Mouse (Mus musculus): ENCODE measurements at regions not wholly inside any gene's neighbourhood (a gene's known extent, or its start where the extent isn't known, plus 50 kb on each side); places are given as distances from the start of the nearest gene placed in this dataset.
A peak's percentile ranks its signal among the peaks of the same experiment; 100 is the strongest.
"Not testable (repeated sequence)": the region's sequence is repeated elsewhere in the genome, so short reads cannot be mapped to it uniquely, and the experiment has no call there.

- WGBS, result 91% methylated on average over 2 of the region's 3 CpGs
- H3K4me2 ChIP-seq; ATAC-seq (replicated peaks; ENCODE audit: low FRiP score): not testable (repeated sequence)
Observed at GRCm38 (mm10) chr13:28837196-28837595, 116.3 kb downstream of the Sox4 start.

GRCm38 (mm10) chr13:28833700-28834065 lies 119.8 kb downstream of the Sox4 start:
- H3K9me3 ChIP-seq (ENCODE audit: control insufficient read depth, low read length), result no peaks in the 10 kb centered on the region
- 94% methylated on average over 1 of the region's 1 CpGs for WGBS
- no peaks in the 10 kb centered on the region; the same call in 1 of the 2 replicates for H3K4me1 ChIP-seq (replicated peaks; ENCODE audit: control insufficient read depth, insufficient read depth, low read length)
- no peak overlapping the region for H3K27ac ChIP-seq (ENCODE audit: low read depth, low read length)
- no peak overlapping the region for H3K4me2 ChIP-seq
- ATAC-seq (replicated peaks; ENCODE audit: low FRiP score) (no peak), DNase-seq (ENCODE audit: low spot score) (no peak)
- no peak overlapping the region for H3K4me3 ChIP-seq (ENCODE audit: low read depth, low read length)
- no peaks in the 10 kb centered on the region for H3K36me3 ChIP-seq (ENCODE audit: control insufficient read depth, insufficient read depth, low read length)
- no peaks in the 10 kb centered on the region for H3K27me3 ChIP-seq (replicated peaks; ENCODE audit: control insufficient read depth, insufficient read depth, low read length)
- H3K9ac ChIP-seq (ENCODE audit: low read depth, low read length), result no peak overlapping the region

More at GRCm38 (mm10) chr13:28837196-28837595, 116.3 kb downstream of the Sox4 start:
- not testable (repeated sequence) for H3K9me3 ChIP-seq (ENCODE audit: control insufficient read depth, low read length); H3K4me1 ChIP-seq (replicated peaks; ENCODE audit: control insufficient read depth, insufficient read depth, low read length); H3K36me3 ChIP-seq (ENCODE audit: control insufficient read depth, insufficient read depth, low read length); DNase-seq (ENCODE audit: low spot score); H3K4me3 ChIP-seq (ENCODE audit: low read depth, low read length); H3K9ac ChIP-seq (ENCODE audit: low read depth, low read length); H3K27me3 ChIP-seq (replicated peaks; ENCODE audit: control insufficient read depth, insufficient read depth, low read length); H3K27ac ChIP-seq (ENCODE audit: low read depth, low read length)

GRCm38 (mm10) chr13:28832855-28833699 lies 120.4 kb downstream of the Sox4 start:
- no peak overlapping the region for H3K4me3 ChIP-seq (ENCODE audit: low read depth, low read length)
- H3K27me3 ChIP-seq (replicated peaks; ENCODE audit: control insufficient read depth, insufficient read depth, low read length), result no peaks in the 10 kb centered on the region
- WGBS, result 37% methylated on average over 12 of the region's 12 CpGs
- ATAC-seq (replicated peaks; ENCODE audit: low FRiP score) (no peak), DNase-seq (ENCODE audit: low spot score) (no peak)
- H3K4me2 ChIP-seq, result no peak overlapping the region
- no peaks in the 10 kb centered on the region for H3K9me3 ChIP-seq (ENCODE audit: control insufficient read depth, low read length)
- no peak overlapping the region for H3K27ac ChIP-seq (ENCODE audit: low read depth, low read length)
- no peaks in the 10 kb centered on the region for H3K36me3 ChIP-seq (ENCODE audit: control insufficient read depth, insufficient read depth, low read length)
- H3K9ac ChIP-seq (ENCODE audit: low read depth, low read length), result no peak overlapping the region
- no peaks in the 10 kb centered on the region; the same call in 1 of the 2 replicates for H3K4me1 ChIP-seq (replicated peaks; ENCODE audit: control insufficient read depth, insufficient read depth, low read length)

- ATAC-seq (replicated peaks; ENCODE audit: low FRiP score) (no peak), DNase-seq (ENCODE audit: low spot score) (no peak)
- Histone ChIP-seq H3K9me3 (ENCODE audit: control insufficient read depth, low read length) (no peaks in the 10 kb centered on the region), H3K27ac (ENCODE audit: low read depth, low read length) (no peak overlapping the region), H3K4me3 (ENCODE audit: low read depth, low read length) (no peak overlapping the region), H3K36me3 (ENCODE audit: control insufficient read depth, insufficient read depth, low read length) (no peaks in the 10 kb centered on the region), H3K27me3 (replicated peaks; ENCODE audit: control insufficient read depth, insufficient read depth, low read length) (no peaks in the 10 kb centered on the region), H3K4me2 (no peak overlapping the region), H3K4me1 (replicated peaks; ENCODE audit: control insufficient read depth, insufficient read depth, low read length) (no peaks in the 10 kb centered on the region), H3K9ac (ENCODE audit: low read depth, low read length) (no peak overlapping the region)
- 69% methylated on average over 7 of the region's 7 CpGs for WGBS
Observed at GRCm38 (mm10) chr13:28826284-28826683, 127.2 kb downstream of the Sox4 start.

- H3K27ac ChIP-seq (ENCODE audit: low read depth, low read length), result no peak overlapping the region
- H3K27me3 ChIP-seq (replicated peaks; ENCODE audit: control insufficient read depth, insufficient read depth, low read length), result no peaks in the 10 kb centered on the region
- WGBS, result 59% methylated on average over 11 of the region's 11 CpGs
- ATAC-seq (replicated peaks; ENCODE audit: low FRiP score), result no peak
- DNase-seq (ENCODE audit: low spot score), result no peak
- no peaks in the 10 kb centered on the region for H3K36me3 ChIP-seq (ENCODE audit: control insufficient read depth, insufficient read depth, low read length)
- H3K9me3 ChIP-seq (ENCODE audit: control insufficient read depth, low read length), result no peaks in the 10 kb centered on the region
- no peak overlapping the region for H3K4me3 ChIP-seq (ENCODE audit: low read depth, low read length)
- H3K9ac ChIP-seq (ENCODE audit: low read depth, low read length), result no peak overlapping the region
- H3K4me2 ChIP-seq, result no peak overlapping the region
- H3K4me1 ChIP-seq (replicated peaks; ENCODE audit: control insufficient read depth, insufficient read depth, low read length), result no peaks in the 10 kb centered on the region
Observed at GRCm38 (mm10) chr13:28823985-28824384, 129.5 kb downstream of the Sox4 start.

GRCm38 (mm10) chr13:28823311-28823880 lies 130.1 kb downstream of the Sox4 start:
- H3K4me3 ChIP-seq (ENCODE audit: low read depth, low read length), result no peak overlapping the region
- H3K27me3 ChIP-seq (replicated peaks; ENCODE audit: control insufficient read depth, insufficient read depth, low read length), result no peaks in the 10 kb centered on the region
- H3K36me3 ChIP-seq (ENCODE audit: control insufficient read depth, insufficient read depth, low read length), result no peaks in the 10 kb centered on the region
- no peak for ATAC-seq (replicated peaks; ENCODE audit: low FRiP score)
- DNase-seq (ENCODE audit: low spot score), result no peak
- H3K9me3 ChIP-seq (ENCODE audit: control insufficient read depth, low read length), result no peaks in the 10 kb centered on the region
- H3K4me1 ChIP-seq (replicated peaks; ENCODE audit: control insufficient read depth, insufficient read depth, low read length), result no peaks in the 10 kb centered on the region
- no peak overlapping the region for H3K27ac ChIP-seq (ENCODE audit: low read depth, low read length)
- H3K9ac ChIP-seq (ENCODE audit: low read depth, low read length), result no peak overlapping the region
- H3K4me2 ChIP-seq, result no peak overlapping the region
- WGBS, result 81% methylated on average over 9 of the region's 9 CpGs

- Histone ChIP-seq H3K9ac (ENCODE audit: low read depth, low read length) (no peak overlapping the region), H3K4me2 (no peak overlapping the region), H3K4me3 (ENCODE audit: low read depth, low read length) (no peak overlapping the region), H3K27me3 (replicated peaks; ENCODE audit: control insufficient read depth, insufficient read depth, low read length) (no peaks in the 10 kb centered on the region), H3K4me1 (replicated peaks; ENCODE audit: control insufficient read depth, insufficient read depth, low read length) (no peaks in the 10 kb centered on the region), H3K9me3 (ENCODE audit: control insufficient read depth, low read length) (no peaks in the 10 kb centered on the region), H3K36me3 (ENCODE audit: control insufficient read depth, insufficient read depth, low read length) (no peaks in the 10 kb centered on the region), H3K27ac (ENCODE audit: low read depth, low read length) (no peak overlapping the region)
- ATAC-seq (replicated peaks; ENCODE audit: low FRiP score), result no peak
- 75% methylated on average over 15 of the region's 15 CpGs for WGBS
- no peak for DNase-seq (ENCODE audit: low spot score)
Observed at GRCm38 (mm10) chr13:28820868-28821533, 132.5 kb downstream of the Sox4 start.

- ATAC-seq (replicated peaks; ENCODE audit: low FRiP score) (peak; percentile 39), DNase-seq (ENCODE audit: low spot score) (no peak)
- H3K4me2 ChIP-seq, result no peak overlapping the region
- 52% methylated on average over 4 of the region's 4 CpGs for WGBS
- no peak overlapping the region for H3K9ac ChIP-seq (ENCODE audit: low read depth, low read length)
- peaks cover 4% of the 10 kb centered on the region; the same call in 1 of the 2 replicates for H3K4me1 ChIP-seq (replicated peaks; ENCODE audit: control insufficient read depth, insufficient read depth, low read length)
- H3K27me3 ChIP-seq (replicated peaks; ENCODE audit: control insufficient read depth, insufficient read depth, low read length), result no peaks in the 10 kb centered on the region
- H3K27ac ChIP-seq (ENCODE audit: low read depth, low read length), result no peak overlapping the region
- no peak overlapping the region for H3K4me3 ChIP-seq (ENCODE audit: low read depth, low read length)
- no peaks in the 10 kb centered on the region for H3K9me3 ChIP-seq (ENCODE audit: control insufficient read depth, low read length)
- H3K36me3 ChIP-seq (ENCODE audit: control insufficient read depth, insufficient read depth, low read length), result no peaks in the 10 kb centered on the region
Observed at GRCm38 (mm10) chr13:28814127-28814526, 139.4 kb downstream of the Sox4 start.
